Mouse (Mus musculus) kidney, adult 2 months (tissue): ENCODE data around the gene Dab1.

ENCODE experiments used
- CTCF ChIP-seq: fragments of 200-500 bp; conservative IDR thresholded peaks from 2 replicates; pipeline ENCODE4 v1.5.1; 2011; ENCODE audit warnings: low read depth, mild to moderate bottlenecking, control low read depth, low read length, moderate library complexity, mixed read lengths; ENCODE audit not compliant: insufficient read depth, insufficient read length
- POLR2A ChIP-seq: fragments of 200-500 bp; IDR thresholded peaks from one replicate; pipeline ENCODE4 v1.6.1; 2011; ENCODE audit warnings: low read depth, low read length, control low read depth

DNA sequence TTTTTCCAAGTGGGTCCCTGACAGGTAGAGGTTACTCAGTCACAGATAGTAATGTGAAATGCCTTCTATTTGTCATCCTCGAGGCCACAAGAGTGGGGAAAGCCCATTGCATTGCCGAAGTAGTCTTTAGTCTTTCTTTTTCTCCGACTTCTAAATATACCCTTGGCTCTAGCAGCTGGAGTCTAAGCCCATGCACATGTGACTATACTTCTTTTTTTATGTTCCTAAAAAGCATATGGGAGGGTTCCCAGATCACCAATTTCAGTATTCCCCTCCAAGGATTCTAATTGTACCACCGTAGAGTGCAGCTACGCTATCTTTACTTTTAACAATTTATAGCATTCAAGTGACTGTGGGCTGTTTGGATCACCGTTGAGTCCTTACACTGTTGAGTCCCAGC, 791.8 kb downstream of the Dab1 start:
- no peak for TF ChIP-seq CTCF
- TF ChIP-seq POLR2A = no peak
